Mouse (Mus musculus): ENCODE results near the gene Tlr13. TPM values are rescaled to one million over a fixed set of nuclear protein-coding genes. Genes with fewer than 3 reads are reported as not detected.

Tlr13 gene
- total RNA-seq (2021) = 1 to 10 TPM; 2.1 to 2.4 TPM
- long read RNA-seq, experiment 1 = 0 reads
- long read RNA-seq, experiment 2 = 0 reads

DNA sequence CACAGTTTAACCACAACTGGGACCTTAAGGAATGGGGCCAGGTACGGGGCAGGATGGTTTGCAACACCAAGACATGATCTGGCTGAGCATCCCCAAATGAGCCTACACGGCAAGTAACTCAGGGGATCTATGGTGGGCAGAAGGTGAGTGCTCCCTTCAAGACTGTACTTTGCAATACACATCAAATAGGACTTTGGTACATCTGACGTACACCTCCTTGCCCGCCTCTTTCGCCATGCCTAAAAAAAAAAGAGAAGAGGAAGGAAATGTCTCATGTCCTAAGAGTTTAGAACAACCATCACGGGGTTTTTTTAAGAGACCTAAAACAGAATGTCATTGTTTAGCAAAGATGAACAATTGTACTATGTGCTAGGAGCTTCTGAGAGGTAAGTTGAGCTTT lies at the start of gene Tlr13:
Gene Tlr13 (plus strand): TSS at position 269 of the 400 bp plus-strand sequence.
- no peak for DNase-seq (ENCODE audit: low spot score in 2 of 2)

GRCm38 (mm10) chrX:106105464-106105863 lies 37.5 kb upstream of the Tlr13 start:
- DNase-seq (ENCODE audit: low spot score in 2 of 2) = no peak

GRCm38 (mm10) chrX:106113881-106114280 lies 29.1 kb upstream of the Tlr13 start:
- DNase-seq (ENCODE audit: low spot score in 2 of 2) = no peak

GRCm38 (mm10) chrX:106114674-106115073 lies 28.3 kb upstream of the Tlr13 start:
- DNase-seq (ENCODE audit: low spot score in 2 of 2) = no peak

- no peak for DNase-seq (ENCODE audit: low spot score in 2 of 2)
Observed at GRCm38 (mm10) chrX:106122823-106123222, 20.2 kb upstream of the Tlr13 start.

GRCm38 (mm10) chrX:106128283-106128682 lies 14.7 kb upstream of the Tlr13 start:
- DNase-seq (ENCODE audit: low spot score in 2 of 2) = no peak

GRCm38 (mm10) chrX:106129877-106130276 lies 13.1 kb upstream of the Tlr13 start:
- no peak for DNase-seq (ENCODE audit: low spot score in 2 of 2)

DNA sequence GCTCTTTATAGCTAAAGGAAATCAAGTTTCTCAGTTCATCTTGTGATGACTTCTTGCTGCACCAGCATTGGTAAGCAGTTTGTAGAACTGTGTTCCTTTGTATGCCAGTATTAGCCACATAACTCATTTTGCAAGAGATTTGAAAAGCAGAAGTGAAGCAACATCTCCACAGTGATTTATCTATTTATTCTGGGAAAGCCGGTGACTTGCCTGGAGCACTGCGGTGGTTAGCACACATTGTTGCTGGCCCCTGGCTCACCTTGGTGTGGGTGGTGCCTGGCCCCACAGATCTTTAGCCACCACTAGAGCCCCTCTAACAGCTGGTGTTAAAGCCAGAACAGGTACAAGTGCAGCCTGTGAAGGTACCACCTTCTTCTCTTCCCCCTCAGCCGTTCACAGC lies 8.1 kb upstream of the Tlr13 start:
- DNase-seq (ENCODE audit: low spot score in 2 of 2) = no peak

- DNase-seq (ENCODE audit: low spot score in 2 of 2) = no peak
Observed at GRCm38 (mm10) chrX:106135484-106135883, 7.5 kb upstream of the Tlr13 start.

GRCm38 (mm10) chrX:106135916-106136575 lies 7.0 kb upstream of the Tlr13 start:
- no peak for DNase-seq (ENCODE audit: low spot score in 2 of 2)

DNA sequence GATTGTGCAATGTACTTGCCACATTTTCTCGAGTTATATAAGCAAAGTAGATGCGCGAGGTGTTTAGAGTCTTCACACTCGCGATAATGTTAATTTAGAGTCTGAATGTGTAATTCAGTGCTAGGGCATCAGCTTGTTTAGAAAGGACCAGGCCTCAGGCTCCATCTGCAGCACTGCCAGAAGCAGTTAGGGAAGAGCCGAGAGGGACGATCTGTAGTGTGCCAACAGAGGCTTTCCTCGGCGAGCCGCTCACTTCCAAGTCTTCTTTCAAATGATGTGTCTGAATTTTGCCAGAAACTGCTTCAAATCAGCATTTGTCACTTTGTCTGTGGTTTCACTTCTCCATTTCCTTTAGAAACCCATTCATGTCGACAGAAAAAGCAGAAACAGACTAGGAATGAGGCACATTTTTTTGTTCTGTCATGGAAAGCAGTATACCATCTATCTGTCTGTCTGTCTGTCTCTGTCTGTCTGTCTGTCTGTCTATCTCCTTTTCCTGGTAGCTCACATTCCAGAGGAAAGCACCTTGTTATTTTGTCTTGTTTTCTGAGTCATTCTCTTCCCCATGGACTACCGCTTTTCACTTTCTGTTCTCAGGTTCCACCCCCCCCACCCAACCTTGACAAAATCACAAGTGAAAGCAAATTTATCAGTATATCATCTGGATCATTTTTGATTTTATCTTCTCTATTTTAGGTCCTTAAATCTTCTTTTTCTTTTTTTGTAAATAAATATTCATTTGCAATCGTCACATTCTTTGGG lies 3.5 kb upstream of the Tlr13 start:
- no peak for DNase-seq (ENCODE audit: low spot score in 2 of 2)

DNA sequence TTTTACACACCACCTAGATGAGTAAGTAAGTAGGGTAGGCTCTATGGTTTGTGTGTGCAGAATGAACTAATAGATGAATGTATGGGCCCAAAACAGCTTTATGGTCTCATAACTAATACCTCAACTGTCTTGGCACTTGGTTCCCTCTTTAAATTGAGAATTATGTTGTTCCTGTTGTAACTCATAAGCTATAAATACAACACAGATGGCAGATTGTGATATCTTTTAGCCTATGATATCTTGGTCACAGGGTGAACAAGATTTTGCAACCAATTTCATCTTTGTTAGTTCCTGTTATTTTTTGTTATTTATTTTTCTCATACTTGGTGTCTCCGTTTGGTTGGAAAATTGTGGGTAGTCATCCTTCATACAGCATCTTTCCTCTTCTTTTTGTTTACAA lies 5.2 kb downstream of the Tlr13 start:
- DNase-seq (ENCODE audit: low spot score in 2 of 2) = no peak

DNA sequence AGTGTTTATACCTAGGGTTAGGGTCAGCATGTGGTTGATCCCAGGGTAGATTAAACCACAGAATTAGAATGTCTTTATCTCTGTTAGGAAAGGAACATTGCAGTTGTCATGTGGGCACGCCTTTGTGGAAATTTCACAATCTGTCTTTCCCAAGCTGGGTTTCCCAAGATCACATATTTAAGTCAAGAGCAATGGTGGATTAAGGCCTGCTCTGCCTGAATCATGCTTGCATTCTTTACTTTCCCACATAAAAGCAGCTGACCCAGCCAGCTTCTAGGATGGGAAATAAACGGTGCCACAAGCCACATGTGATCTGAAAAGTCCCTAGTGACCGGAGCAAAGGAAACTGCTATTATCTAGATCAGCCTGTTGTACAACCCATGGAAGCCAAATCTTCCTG lies 6.5 kb downstream of the Tlr13 start:
- no peak for DNase-seq (ENCODE audit: low spot score in 2 of 2)

GRCm38 (mm10) chrX:106154180-106154586 lies 11.2 kb downstream of the Tlr13 start:
- no peak for DNase-seq (ENCODE audit: low spot score in 2 of 2)

DNA sequence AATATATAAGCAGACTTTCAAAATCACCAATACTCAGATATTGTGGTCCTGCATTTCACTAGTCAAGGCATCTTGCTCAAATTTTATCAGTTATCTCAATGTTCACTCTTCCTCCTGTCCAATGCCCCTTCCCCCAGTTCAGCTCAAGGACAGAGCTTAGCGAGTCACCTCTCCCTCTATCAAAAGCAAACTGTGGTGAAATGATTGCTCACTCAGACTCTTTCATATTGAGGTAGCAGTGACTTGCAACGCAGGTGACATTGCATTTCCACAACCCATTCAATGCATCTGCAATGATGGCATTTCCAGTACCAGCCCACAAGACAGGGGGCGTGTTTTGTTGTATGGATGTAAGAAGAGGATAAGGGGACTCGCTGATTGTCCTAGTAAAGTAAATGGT lies 12.9 kb downstream of the Tlr13 start:
- DNase-seq (ENCODE audit: low spot score in 2 of 2) = no peak

DNA sequence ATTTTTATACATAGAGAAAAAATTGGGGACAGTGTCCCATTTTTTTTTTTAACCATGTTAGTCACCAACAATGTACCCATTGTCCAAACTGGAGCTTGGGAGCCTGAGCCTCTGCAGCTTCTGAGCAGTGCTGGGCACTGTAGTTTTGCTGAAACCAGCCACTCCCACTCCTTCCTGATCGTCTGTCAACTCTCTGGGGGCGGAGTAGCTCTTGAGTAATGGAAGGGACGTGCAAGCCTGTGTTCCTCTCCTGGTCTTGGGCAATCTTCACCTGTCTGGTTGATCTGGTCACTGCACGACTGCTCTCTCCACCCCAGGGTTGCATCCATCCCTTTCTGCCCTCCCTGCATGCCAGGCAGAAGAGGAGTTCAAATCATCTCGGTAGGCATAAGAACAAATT lies 21.0 kb downstream of the Tlr13 start:
- DNase-seq (ENCODE audit: low spot score in 2 of 2) = no peak

DNA sequence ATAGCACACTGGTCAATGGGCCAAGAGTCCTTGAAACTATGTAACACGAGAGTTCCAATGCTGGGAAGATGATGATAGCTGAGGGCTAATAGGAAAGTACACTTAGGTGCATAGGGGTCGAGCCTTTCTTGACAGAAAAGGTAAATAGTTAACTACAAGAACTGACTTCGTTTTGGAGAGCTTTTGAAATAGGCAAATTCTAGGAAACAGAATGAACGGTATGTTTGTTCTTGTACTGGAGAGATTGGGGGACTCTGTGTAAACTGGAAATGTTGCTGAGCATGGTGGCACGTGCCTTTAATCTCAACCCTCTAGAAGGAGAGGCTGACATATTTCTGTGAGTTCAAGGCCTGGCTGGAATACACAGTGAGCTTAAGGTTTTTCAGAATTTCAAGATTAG lies 21.6 kb downstream of the Tlr13 start:
- no peak for DNase-seq (ENCODE audit: low spot score in 2 of 2)

GRCm38 (mm10) chrX:106165089-106165488 lies 22.1 kb downstream of the Tlr13 start:
- DNase-seq (ENCODE audit: low spot score in 2 of 2) = no peak

DNA sequence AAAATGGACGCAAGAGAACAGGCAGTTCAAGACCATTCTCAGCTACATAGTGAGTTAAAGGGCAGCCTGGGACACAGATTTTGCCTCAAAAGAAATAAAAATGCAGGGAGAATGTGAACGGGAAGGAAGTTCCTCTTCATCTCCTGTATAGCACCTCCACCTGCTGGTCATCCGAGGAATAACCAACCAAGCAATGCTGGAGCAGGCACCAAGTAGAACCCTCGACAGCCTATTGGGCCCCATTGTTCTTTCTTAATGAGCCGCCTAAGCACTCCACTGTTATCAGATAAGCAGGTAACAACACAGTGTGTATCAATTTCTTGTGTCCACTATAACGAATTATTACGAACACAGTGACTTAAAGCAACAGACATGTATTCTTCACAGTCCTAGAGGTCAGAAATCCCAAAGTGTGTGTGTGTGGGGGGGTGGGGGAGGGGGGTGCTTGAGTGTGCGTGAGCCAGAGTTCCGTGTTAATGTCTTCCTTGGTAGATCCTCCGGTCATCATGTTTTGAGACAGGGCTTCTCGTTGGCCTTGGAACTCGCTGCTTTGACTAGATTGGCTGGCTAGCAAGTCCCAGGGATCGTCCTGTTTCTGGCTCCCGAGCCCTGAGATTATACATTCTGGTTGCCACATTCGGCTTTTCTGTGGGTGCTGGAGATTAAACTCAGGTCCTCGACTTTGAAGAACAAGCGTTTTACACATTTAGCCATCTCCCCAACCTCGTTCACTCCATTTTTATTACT lies 28.3 kb downstream of the Tlr13 start:
- peak; percentile 28 to 34 for DNase-seq (ENCODE audit: low spot score in 2 of 2)

DNA sequence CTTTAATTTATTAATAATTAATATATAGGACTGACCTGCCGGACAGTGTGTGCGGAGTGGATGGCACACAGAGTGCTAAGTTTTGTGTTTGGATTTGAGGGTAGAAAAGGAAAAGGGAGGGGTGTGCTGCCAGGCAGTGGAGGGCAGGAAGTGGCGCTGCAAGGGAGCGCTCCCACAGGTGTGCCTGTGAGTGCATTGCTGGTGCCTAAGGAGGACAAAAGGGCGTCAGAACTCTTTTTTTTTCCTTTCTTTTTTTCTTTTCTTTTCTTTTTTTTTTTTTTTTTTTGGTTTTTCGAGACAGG lies 28.8 kb downstream of the Tlr13 start:
- no peak for DNase-seq (ENCODE audit: low spot score in 2 of 2)

- DNase-seq (ENCODE audit: low spot score in 2 of 2) = no peak
Observed at GRCm38 (mm10) chrX:106176331-106176730, 33.3 kb downstream of the Tlr13 start.

- no peak for DNase-seq (ENCODE audit: low spot score in 2 of 2)
Observed at GRCm38 (mm10) chrX:106184279-106184678, 41.3 kb downstream of the Tlr13 start.

All from adrenal gland, postnatal 4 days (tissue).